Mouse (Mus musculus) intestine, embryonic 16.5 days (tissue): ENCODE measurements at regions not wholly inside any gene's neighbourhood (a gene's known extent, or its start where the extent isn't known, plus 50 kb on each side); places are given as distances from the start of the nearest gene placed in this dataset.

Experiments used
- ATAC-seq: fragments of 200-750 bp; cut with Nextera tagmentation; 2 replicates; pipeline ENCODE4 v1.8.0; 2017; ENCODE audit warnings: moderate TSS enrichment, moderate library complexity
- H3K27ac ChIP-seq: fragments of 300-500 bp; sonication (generic); 2 replicates; pipeline ENCODE4 v1.5.1; 2014; ENCODE audit warnings: mild to moderate bottlenecking, low read length
- H3K27me3 ChIP-seq: fragments of 300-500 bp; sonication (generic); replicated peaks from 2 replicates; pipeline ENCODE4 v1.6.1; 2014; ENCODE audit warnings: low read length, control low read depth, mixed read lengths; ENCODE audit not compliant: control insufficient read depth, insufficient read depth
- H3K36me3 ChIP-seq: fragments of 300-500 bp; sonication (generic); 2 replicates; pipeline ENCODE4 v1.6.1; 2014; ENCODE audit warnings: low read length, control low read depth; ENCODE audit not compliant: control insufficient read depth, insufficient read depth
- H3K4me1 ChIP-seq: fragments of 300-500 bp; sonication (generic); 2 replicates; pipeline ENCODE4 v1.6.1; 2014; ENCODE audit warnings: low read length, control low read depth, mixed read lengths; ENCODE audit not compliant: control insufficient read depth, insufficient read depth
- H3K4me2 ChIP-seq: fragments of 300-500 bp; sonication (generic); 2 replicates; pipeline ENCODE4 v1.6.1; 2014; ENCODE audit warnings: low read depth, low read length, control low read depth
- H3K4me3 ChIP-seq: fragments of 300-500 bp; sonication (generic); 2 replicates; pipeline ENCODE4 v1.5.1; 2014; ENCODE audit warnings: mild to moderate bottlenecking, low read length
- H3K9ac ChIP-seq: fragments of 300-500 bp; sonication (generic); 2 replicates; pipeline ENCODE4 v1.6.1; 2014; ENCODE audit warnings: low read depth, low read length
- H3K9me3 ChIP-seq: fragments of 300-500 bp; sonication (generic); 2 replicates; pipeline ENCODE4 v1.6.1; 2016; ENCODE audit warnings: low read length, control low read depth; ENCODE audit not compliant: control insufficient read depth
- WGBS: fragments of 180-500 bp; shearing (Covaris S2); extraction: QIAGEN DNeasy Blood & Tissue Kit; methylation state at CpG from one replicate; pipeline ENCODE4 v1.1.7; 2014; 5-methylcytosine and 5-hydroxymethylcytosine counted together

DNA sequence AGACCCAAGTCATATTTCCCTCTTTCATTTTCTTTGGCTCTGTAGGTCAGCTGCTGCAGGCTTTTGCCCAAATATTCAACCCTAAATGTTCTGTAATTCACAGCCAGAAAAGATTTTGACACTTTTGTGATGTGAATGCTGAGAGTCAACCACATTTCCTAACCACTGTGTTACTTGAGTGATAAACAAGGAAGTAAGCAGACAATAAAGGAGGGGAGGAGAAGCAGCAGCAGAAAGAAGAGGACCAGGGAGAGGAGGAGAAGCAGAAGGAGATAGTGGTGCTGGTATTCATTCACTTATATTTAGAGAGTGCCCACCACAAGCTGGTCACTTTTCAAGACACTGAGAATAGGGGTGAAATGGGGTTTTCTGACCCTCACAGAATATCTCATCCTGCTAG, 404.5 kb upstream of the Meis1 start:
- Histone ChIP-seq H3K27me3 (no peaks in the 10 kb centered on the region), H3K36me3 (no peaks in the 10 kb centered on the region), H3K27ac (no peak overlapping the region), H3K4me2 (no peak overlapping the region), H3K4me3 (no peak overlapping the region), H3K9ac (no peak overlapping the region), H3K9me3 (no peaks in the 10 kb centered on the region), H3K4me1 (0 out of 2 replicates have a peak, but pooled peaks cover 3% of the 10 kb centered on the region)
- ATAC-seq: no peak

DNA sequence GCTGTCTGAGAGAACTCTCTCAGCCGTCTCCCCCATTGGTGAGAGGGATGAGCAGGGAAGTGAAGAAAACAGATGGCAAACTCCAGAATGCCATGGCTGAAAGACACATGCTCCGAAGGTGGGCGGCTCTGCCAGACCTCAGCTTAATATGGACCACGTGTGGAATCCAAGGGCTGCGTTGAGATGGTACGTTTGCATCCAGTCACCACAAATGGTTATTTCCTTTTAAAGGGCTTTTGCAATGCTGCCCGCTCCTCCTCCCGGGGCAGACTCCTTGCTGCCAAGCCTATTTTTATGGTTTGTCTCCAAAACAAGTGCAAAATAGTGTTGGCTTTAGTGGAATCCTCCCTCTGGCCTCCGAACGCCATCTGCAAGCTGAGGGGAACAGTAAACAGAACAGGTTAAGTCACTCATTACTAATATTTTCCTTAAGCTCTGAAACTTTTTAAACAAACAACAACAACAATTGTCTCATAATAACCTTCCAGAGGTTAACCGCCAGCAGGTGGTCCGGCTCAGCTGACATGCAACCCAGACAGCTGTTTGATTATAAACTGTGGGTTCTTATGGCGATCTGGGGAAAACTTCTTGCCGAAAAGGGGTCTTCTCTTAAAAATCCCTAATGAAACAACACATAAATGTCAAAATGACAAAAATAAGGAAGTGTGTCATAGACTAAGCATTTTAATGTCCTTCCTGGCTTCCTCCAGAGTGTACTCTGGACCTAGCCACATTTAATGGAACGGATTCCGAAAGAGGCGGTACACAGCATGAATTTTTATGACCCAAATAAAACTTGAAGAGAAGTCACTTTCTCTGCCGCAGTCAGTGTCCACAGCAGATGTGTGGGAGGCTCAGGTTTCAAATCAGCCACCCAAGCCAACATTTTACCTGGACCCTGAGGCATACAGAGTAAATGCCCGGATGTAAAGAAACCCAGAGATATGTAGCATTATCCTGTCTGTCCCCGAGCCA, 405.3 kb upstream of the Meis1 start:
- H3K4me1 ChIP-seq: 0 out of 2 replicates have a peak, but pooled peaks cover 3% of the 10 kb centered on the region
- no peaks in the 10 kb centered on the region for H3K36me3 ChIP-seq
- H3K9me3 ChIP-seq: no peaks in the 10 kb centered on the region
- no peak overlapping the region for H3K27ac ChIP-seq
- ATAC-seq: peak; percentile 81
- no peaks in the 10 kb centered on the region for H3K27me3 ChIP-seq
- 36% methylated on average over 20 of the region's 20 CpGs for WGBS
- H3K9ac ChIP-seq: no peak overlapping the region
- 0 out of 2 replicates have a peak overlapping the region, but pooled peaks have one; percentile 1 for H3K4me2 ChIP-seq
- H3K4me3 ChIP-seq: no peak overlapping the region

DNA sequence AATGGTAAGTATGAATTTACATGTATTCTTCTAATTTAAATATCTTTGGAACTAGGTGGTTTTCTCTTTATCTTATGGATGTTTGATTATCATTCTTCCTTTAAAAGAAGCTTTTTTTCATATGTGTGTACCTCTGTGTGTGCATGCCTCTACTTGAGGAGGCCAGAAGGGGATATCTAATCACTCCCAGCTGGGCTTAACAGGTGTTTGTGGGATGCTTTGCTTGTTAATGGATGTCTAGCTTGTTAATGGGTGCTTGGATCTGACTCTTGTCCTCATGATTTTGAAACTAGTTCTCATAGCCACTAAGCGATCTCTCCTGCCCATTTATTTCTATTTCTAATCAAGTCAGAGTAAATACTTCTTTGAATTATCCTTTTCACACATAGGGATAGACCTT, 408.8 kb upstream of the Meis1 start:
- no peak overlapping the region for H3K4me2 ChIP-seq
- no peaks in the 10 kb centered on the region for H3K9me3 ChIP-seq
- H3K36me3 ChIP-seq: no peaks in the 10 kb centered on the region
- no peak for ATAC-seq
- WGBS: 91% methylated on average over 1 of the region's 1 CpGs
- no peak overlapping the region for H3K4me3 ChIP-seq
- no peak overlapping the region for H3K27ac ChIP-seq
- no peak overlapping the region for H3K9ac ChIP-seq
- H3K4me1 ChIP-seq: 0 out of 2 replicates have a peak, but pooled peaks cover 3% of the 10 kb centered on the region
- no peaks in the 10 kb centered on the region for H3K27me3 ChIP-seq

DNA sequence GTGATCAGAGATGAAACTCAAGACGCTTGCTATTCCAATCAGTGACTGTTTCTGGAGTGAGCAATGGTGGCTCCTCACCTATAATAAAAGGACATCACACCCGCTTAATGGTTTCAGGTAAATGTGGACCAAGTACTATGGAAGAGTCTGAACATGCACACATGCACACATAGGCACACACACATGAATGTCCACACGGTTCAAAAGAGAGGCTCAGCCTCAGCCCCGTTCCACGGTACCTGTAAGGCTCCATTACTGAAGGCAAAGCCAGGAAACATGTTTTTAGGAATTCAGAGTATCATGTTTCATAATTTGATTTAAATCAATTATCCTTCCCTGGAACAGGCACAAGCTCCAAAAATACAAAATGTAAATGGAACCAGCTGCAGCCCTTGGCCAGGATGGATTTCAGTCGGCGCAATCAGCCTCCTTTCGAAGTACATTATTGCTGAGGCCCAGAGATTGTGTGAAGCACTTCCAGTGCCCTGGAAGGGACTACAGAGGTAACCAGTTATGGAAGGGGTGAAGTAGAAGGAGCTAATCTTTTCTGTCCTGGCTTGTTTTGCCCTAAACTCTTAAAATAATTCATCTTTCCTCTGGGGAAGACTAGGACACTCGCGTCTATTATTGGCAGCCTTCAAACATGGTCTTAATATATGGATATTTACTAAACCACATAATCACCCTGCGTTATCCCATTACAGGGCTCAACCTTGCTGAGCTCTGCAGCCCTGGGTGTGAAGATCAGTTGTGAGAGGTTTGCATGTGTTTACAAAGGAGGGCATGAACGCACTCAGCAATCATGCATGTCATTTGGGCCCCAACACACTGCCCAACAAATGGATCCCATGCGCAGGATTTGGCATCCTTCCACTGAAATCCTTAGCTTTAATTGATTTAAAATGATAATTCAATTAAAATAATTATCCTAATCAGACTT, 415.2 kb upstream of the Meis1 start:
- Histone ChIP-seq H3K27me3 (no peaks in the 10 kb centered on the region), H3K36me3 (no peaks in the 10 kb centered on the region), H3K4me1 (no peaks in the 10 kb centered on the region), H3K27ac (no peak overlapping the region), H3K9ac (no peak overlapping the region), H3K9me3 (no peaks in the 10 kb centered on the region), H3K4me3 (no peak overlapping the region), H3K4me2 (no peak overlapping the region)
- ATAC-seq: no peak
- WGBS: 87% methylated on average over 13 of the region's 13 CpGs

DNA sequence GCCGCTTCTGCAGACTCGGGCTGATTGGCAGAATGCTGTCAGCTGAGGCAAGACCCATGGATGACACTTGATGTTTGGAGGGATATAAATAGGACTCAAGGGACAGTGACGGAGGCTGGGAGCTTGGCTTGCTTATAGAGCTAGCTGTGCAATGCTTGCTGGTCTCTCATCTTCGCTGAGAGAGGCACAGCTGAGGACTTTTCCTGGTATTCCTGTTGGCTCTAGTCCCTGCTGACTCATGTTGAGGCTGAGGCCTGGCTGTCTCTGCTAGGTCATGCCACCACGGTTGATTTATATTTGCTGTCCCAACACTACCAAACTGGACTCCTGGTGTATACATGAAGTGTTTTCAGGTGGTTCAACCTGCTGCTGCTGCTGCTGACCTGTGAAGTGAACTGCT, 419.6 kb upstream of the Meis1 start:
- 87% methylated on average over 5 of the region's 5 CpGs for WGBS

DNA sequence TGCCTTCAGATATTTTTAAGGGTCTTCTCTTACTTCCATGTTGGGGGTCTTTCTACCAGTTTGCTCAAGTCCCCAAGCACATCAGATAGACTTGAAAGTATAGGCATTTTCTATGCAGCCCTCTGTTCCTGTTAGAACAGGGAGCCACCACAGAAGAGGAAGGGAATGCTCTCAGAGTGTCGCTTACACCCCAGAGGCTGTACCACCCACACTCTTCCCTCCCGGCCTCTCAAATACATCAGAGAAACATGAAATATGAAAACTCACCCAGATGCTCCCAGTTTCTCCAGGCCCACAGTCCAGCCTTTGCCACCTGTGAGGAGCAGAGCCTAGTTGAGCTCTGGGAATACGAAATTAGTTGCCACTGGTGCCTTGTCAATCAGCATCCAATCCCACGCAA, 423.2 kb upstream of the Meis1 start:
- no peak overlapping the region for H3K4me3 ChIP-seq
- H3K4me2 ChIP-seq: no peak overlapping the region
- 87% methylated on average over 4 of the region's 4 CpGs for WGBS
- ATAC-seq: no peak
- no peak overlapping the region for H3K27ac ChIP-seq
- no peaks in the 10 kb centered on the region for H3K9me3 ChIP-seq
- H3K9ac ChIP-seq: no peak overlapping the region
- no peaks in the 10 kb centered on the region for H3K4me1 ChIP-seq
- H3K27me3 ChIP-seq: no peaks in the 10 kb centered on the region
- no peaks in the 10 kb centered on the region for H3K36me3 ChIP-seq

More for the DNA sequence above, 419.6 kb upstream of the Meis1 start:
- Histone ChIP-seq H3K4me2 (no peak overlapping the region), H3K27me3 (no peaks in the 10 kb centered on the region), H3K9me3 (no peaks in the 10 kb centered on the region), H3K9ac (no peak overlapping the region), H3K27ac (no peak overlapping the region), H3K4me3 (no peak overlapping the region), H3K4me1 (no peaks in the 10 kb centered on the region), H3K36me3 (no peaks in the 10 kb centered on the region)
- no peak for ATAC-seq

DNA sequence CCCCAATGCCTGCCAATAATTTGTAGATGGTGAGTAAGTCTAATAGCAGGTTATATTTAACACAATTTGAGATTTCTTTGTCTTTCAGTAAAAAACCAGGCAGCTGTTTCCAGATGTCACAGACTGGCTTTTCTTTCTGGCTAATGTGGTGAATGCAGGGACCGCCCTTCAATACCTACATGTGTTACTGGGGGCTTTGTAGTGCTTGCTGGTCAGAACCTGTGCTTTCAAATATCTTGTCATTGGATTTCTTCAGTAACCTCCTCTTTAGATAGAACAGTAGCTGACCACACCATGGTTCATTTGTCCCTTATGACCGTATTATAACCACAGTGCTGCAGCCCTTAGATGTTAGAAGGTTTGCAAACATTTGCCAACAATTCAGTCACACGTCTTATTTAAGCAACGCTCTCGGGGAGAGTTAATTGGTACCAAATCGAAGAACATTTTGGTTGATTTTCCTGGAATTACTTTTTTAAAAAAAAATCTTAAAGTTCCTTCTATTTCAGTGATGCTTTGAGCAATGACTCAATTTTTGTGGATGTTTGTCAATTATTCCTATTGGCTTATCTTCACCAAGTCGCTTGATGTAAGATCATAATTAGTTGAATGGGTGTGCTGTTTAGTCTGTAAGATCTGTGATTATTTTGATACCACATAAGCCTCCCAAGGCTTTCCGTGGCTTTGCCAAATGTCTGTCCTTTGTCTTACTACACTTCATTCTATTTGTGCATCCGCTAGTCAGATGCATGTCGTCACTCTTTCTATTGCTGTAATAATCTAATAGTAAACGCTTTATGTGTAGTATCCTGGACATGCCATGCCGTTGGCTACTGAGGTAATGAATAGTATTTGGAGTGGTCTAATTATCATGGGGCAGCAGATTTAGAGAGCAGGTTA, 436.9 kb upstream of the Meis1 start:
- WGBS: 86% methylated on average over 12 of the region's 12 CpGs
- Histone ChIP-seq H3K4me2 (no peak overlapping the region), H3K27me3 (no peaks in the 10 kb centered on the region)

DNA sequence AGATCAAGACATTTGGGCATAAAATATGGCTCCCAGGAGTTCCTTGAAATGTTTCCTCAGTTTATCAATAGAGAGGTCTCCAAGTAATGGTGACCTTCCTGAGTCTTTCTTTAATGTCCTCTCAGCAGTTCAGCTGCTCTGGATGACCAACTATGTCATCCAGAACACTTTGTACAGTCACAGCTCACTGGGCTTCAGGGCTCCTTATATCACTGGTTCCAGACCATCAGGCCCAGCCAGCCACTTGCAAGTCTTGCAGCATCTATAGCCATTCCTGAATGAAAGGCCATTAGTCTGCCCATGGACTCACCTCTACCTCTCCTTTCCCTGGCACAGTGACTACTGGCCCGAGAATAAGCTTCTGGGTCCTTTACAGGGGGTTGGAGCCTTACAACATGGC, 437.8 kb upstream of the Meis1 start:
- no peak overlapping the region for H3K27ac ChIP-seq
- no peaks in the 10 kb centered on the region for H3K4me1 ChIP-seq
- H3K27me3 ChIP-seq: no peaks in the 10 kb centered on the region
- H3K9me3 ChIP-seq: no peaks in the 10 kb centered on the region
- no peak overlapping the region for H3K9ac ChIP-seq
- H3K36me3 ChIP-seq: no peaks in the 10 kb centered on the region
- 69% methylated on average over 1 of the region's 1 CpGs for WGBS
- H3K4me3 ChIP-seq: no peak overlapping the region
- no peak for ATAC-seq
- no peak overlapping the region for H3K4me2 ChIP-seq

More for the DNA sequence above, 436.9 kb upstream of the Meis1 start:
- ATAC-seq: no peak
- H3K9me3 ChIP-seq: no peaks in the 10 kb centered on the region
- H3K4me1 ChIP-seq: no peaks in the 10 kb centered on the region
- no peaks in the 10 kb centered on the region for H3K36me3 ChIP-seq
- no peak overlapping the region for H3K4me3 ChIP-seq
- no peak overlapping the region for H3K27ac ChIP-seq
- no peak overlapping the region for H3K9ac ChIP-seq
